Mouse (Mus musculus): ENCODE results near the gene Tfap2c.

DNA sequence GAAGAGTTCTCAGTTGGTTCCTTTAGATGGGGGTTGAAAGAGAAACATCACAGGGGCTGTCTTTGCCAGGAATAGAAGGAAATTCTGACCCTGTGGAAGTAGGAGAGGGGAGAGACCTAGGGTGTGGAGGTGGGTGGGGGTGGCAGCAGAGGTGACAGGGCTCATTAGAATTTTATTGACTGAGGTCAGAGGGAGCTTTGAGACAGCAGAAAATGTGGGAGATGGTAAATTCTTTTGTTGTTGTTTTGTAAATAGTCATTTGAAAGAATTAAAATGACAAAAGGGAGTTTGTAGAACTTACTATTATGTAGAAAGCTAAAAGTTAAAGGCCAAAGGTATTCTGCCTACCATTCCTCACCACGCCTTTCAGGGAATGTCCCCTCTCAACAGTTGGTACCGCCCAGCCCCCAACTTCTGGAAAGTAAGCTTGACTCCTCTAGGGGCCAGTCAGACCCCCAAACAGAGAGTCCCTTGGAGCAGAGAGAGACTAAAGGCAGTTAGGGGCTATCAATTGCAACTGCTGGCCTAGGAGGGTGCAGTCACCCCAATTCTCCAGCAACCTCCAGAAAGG lies 27.9 kb downstream of the Tfap2c start:
- TF ChIP-seq CTCF (IDR thresholded peaks at IDR 0.05; ENCODE audit: borderline replicate concordance, control insufficient read depth, extremely low read depth, insufficient read depth, low read length, poor library complexity), result no peak
- TF ChIP-seq POLR2A (IDR thresholded peaks at IDR 0.05; ENCODE audit: control insufficient read depth, extremely low read depth, insufficient read depth, low read length, poor library complexity), result no peak

Data from thymus, adult 2 months (tissue).